Mouse (Mus musculus): ENCODE data around the gene Man2b2. TPM values are rescaled to one million over a fixed set of nuclear protein-coding genes. Genes with fewer than 3 reads are reported as not detected.

The Man2b2 gene
- polyA plus RNA-seq, 1 experiment from 2014 or later = 10.3 TPM

DNA sequence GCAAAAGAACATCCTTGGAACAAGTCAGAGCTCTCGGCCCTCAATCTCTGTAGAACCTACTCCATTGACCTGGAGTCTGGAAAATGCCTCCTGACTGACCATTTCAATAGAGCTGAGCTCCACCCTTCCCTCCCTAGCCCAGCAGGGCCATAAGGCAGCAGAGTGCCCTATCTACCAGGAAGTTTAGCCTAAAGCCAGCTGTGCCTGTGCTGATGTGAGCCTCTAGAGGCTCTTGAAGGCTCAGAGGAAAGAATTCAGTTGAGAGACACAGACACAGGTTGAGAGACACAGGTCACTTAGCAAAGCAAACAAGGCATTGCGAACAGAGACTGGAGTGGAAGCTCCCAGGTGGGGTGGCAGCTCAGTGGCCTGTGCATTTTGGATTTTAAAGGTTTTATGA lies 55.1 kb downstream of the Man2b2 start:
- H3K4me1 ChIP-seq (ENCODE audit: control insufficient read depth, insufficient read depth, low read length) = no peaks in the 10 kb centered on the region
- no peak overlapping the region for H3K4me3 ChIP-seq (replicated peaks; ENCODE audit: low read depth, low read length)
- 77% methylated on average over 2 of the region's 2 CpGs for WGBS
- ATAC-seq (ENCODE audit: low FRiP score, low TSS enrichment) (no peak), DNase-seq (no peak)
- H3K9me3 ChIP-seq (ENCODE audit: control insufficient read depth, low read length) = no peaks in the 10 kb centered on the region
- H3K27me3 ChIP-seq (ENCODE audit: control insufficient read depth, insufficient read depth, low read length) = no peaks in the 10 kb centered on the region
- H3K4me2 ChIP-seq (ENCODE audit: low read length) = no peak overlapping the region
- no peak overlapping the region for H3K27ac ChIP-seq (replicated peaks; ENCODE audit: low read depth, low read length)
- no peaks in the 10 kb centered on the region for H3K36me3 ChIP-seq (ENCODE audit: control insufficient read depth, insufficient read depth, low read length)
- H3K9ac ChIP-seq (replicated peaks; ENCODE audit: low read length) = no peak overlapping the region

DNA sequence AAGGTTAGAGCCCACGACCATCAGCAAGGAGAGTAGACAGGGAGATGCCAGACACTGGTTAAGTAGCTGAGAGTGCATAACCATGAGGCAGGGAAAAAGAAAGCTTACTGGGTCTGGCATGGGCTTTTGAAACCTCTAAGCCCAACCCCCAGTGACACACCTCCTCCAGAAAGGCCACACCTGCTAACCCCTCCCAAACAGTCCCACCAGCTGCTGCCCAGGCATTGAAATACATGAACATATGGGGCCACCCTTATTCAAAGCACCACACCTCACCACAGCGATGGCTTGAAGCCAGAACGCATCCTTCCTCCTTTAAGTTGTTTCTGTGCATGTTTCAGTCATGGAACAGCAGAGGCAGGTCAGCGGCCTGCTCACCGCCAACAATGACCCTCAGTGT lies 57.9 kb downstream of the Man2b2 start:
- DNase-seq = no peak
- 75% methylated on average over 5 of the region's 5 CpGs for WGBS
- H3K36me3 ChIP-seq (ENCODE audit: control insufficient read depth, insufficient read depth, low read length) = no peaks in the 10 kb centered on the region

GRCm38 (mm10) chr5:36769603-36770002 lies 60.9 kb downstream of the Man2b2 start:
- H3K36me3 ChIP-seq (ENCODE audit: control insufficient read depth, insufficient read depth, low read length) = no peaks in the 10 kb centered on the region
- no peak overlapping the region for H3K9ac ChIP-seq (replicated peaks; ENCODE audit: low read length)
- H3K27me3 ChIP-seq (ENCODE audit: control insufficient read depth, insufficient read depth, low read length) = no peaks in the 10 kb centered on the region
- H3K4me1 ChIP-seq (ENCODE audit: control insufficient read depth, insufficient read depth, low read length) = peaks cover 5% of the 10 kb centered on the region; the same call in 1 of the 2 replicates
- no peak overlapping the region for H3K27ac ChIP-seq (replicated peaks; ENCODE audit: low read depth, low read length)
- no peaks in the 10 kb centered on the region for H3K9me3 ChIP-seq (ENCODE audit: control insufficient read depth, low read length)
- H3K4me2 ChIP-seq (ENCODE audit: low read length) = no peak overlapping the region
- WGBS = 60% methylated on average over 3 of the region's 3 CpGs
- no peak for ATAC-seq (ENCODE audit: low FRiP score, low TSS enrichment)
- DNase-seq = no peak
- H3K4me3 ChIP-seq (replicated peaks; ENCODE audit: low read depth, low read length) = no peak overlapping the region

More for the DNA sequence above, 57.9 kb downstream of the Man2b2 start:
- H3K4me2 ChIP-seq (ENCODE audit: low read length) = no peak overlapping the region
- no peaks in the 10 kb centered on the region for H3K9me3 ChIP-seq (ENCODE audit: control insufficient read depth, low read length)
- no peak overlapping the region for H3K27ac ChIP-seq (replicated peaks; ENCODE audit: low read depth, low read length)
- H3K4me1 ChIP-seq (ENCODE audit: control insufficient read depth, insufficient read depth, low read length) = no peaks in the 10 kb centered on the region
- no peak for ATAC-seq (ENCODE audit: low FRiP score, low TSS enrichment)
- no peak overlapping the region for H3K4me3 ChIP-seq (replicated peaks; ENCODE audit: low read depth, low read length)
- H3K9ac ChIP-seq (replicated peaks; ENCODE audit: low read length) = no peak overlapping the region
- H3K27me3 ChIP-seq (ENCODE audit: control insufficient read depth, insufficient read depth, low read length) = no peaks in the 10 kb centered on the region

- Histone ChIP-seq H3K9ac (replicated peaks; ENCODE audit: low read length) (no peak overlapping the region), H3K4me1 (ENCODE audit: control insufficient read depth, insufficient read depth, low read length) (peaks cover 5% of the 10 kb centered on the region; the same call in 1 of the 2 replicates), H3K4me2 (ENCODE audit: low read length) (0 out of 2 replicates have a peak overlapping the region, but pooled peaks have one; percentile 8), H3K36me3 (ENCODE audit: control insufficient read depth, insufficient read depth, low read length) (no peaks in the 10 kb centered on the region), H3K27ac (replicated peaks; ENCODE audit: low read depth, low read length) (0 out of 2 replicates have a peak overlapping the region, but pooled peaks have one; percentile 61), H3K4me3 (replicated peaks; ENCODE audit: low read depth, low read length) (no peak overlapping the region), H3K9me3 (ENCODE audit: control insufficient read depth, low read length) (no peaks in the 10 kb centered on the region), H3K27me3 (ENCODE audit: control insufficient read depth, insufficient read depth, low read length) (no peaks in the 10 kb centered on the region)
- ATAC-seq (ENCODE audit: low FRiP score, low TSS enrichment) (peak; percentile 60; the same call in 1 of the 2 replicates), DNase-seq (peak; percentile 62)
- 30% methylated on average over 10 of the region's 10 CpGs for WGBS
These were observed 63.3 kb downstream of the Man2b2 start for GRCm38 (mm10) chr5:36766958-36767703.

DNA sequence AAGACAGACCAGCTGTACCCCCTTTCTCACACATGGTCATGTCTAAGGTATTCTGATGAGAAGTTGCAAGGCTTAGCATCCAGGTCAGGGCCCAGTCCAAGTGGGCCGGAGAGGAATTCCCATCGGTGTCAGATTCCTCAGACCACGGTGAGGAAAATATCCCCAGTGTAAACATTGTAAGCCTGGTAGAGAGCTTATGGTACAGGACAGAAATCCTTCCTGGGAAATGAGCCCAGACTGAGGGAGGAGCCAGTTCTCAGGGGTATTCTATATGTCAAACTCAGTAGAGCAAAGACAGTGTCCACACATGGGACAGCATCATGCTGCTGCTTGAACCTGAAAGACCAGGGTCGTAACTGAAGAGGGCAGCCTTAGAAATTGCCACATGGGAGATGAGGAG lies 70.6 kb downstream of the Man2b2 start:
- DNase-seq (no peak), ATAC-seq (ENCODE audit: low FRiP score, low TSS enrichment) (no peak)
- WGBS = 77% methylated on average over 4 of the region's 4 CpGs
- Histone ChIP-seq H3K4me3 (replicated peaks; ENCODE audit: low read depth, low read length) (no peak overlapping the region), H3K27me3 (ENCODE audit: control insufficient read depth, insufficient read depth, low read length) (no peaks in the 10 kb centered on the region), H3K9ac (replicated peaks; ENCODE audit: low read length) (no peak overlapping the region), H3K36me3 (ENCODE audit: control insufficient read depth, insufficient read depth, low read length) (no peaks in the 10 kb centered on the region), H3K9me3 (ENCODE audit: control insufficient read depth, low read length) (no peaks in the 10 kb centered on the region), H3K27ac (replicated peaks; ENCODE audit: low read depth, low read length) (no peak overlapping the region), H3K4me2 (ENCODE audit: low read length) (no peak overlapping the region), H3K4me1 (ENCODE audit: control insufficient read depth, insufficient read depth, low read length) (no peaks in the 10 kb centered on the region)

- Histone ChIP-seq H3K9ac (replicated peaks; ENCODE audit: low read length) (no peak overlapping the region), H3K27me3 (ENCODE audit: control insufficient read depth, insufficient read depth, low read length) (no peaks in the 10 kb centered on the region), H3K9me3 (ENCODE audit: control insufficient read depth, low read length) (no peaks in the 10 kb centered on the region), H3K4me3 (replicated peaks; ENCODE audit: low read depth, low read length) (no peak overlapping the region), H3K36me3 (ENCODE audit: control insufficient read depth, insufficient read depth, low read length) (no peaks in the 10 kb centered on the region), H3K27ac (replicated peaks; ENCODE audit: low read depth, low read length) (no peak overlapping the region), H3K4me1 (ENCODE audit: control insufficient read depth, insufficient read depth, low read length) (no peaks in the 10 kb centered on the region), H3K4me2 (ENCODE audit: low read length) (no peak overlapping the region)
- ATAC-seq (ENCODE audit: low FRiP score, low TSS enrichment) (no peak), DNase-seq (no peak)
- WGBS = 66% methylated on average over 5 of the region's 5 CpGs
These were observed 73.4 kb downstream of the Man2b2 start for GRCm38 (mm10) chr5:36757033-36757432.

Other genes starting within 250 kb of the Man2b2 start
- 69.3 and 81.0 TPM in 2 replicates for gene Tbc1d14, start 237.4 kb downstream of the Man2b2 start, polyA plus RNA-seq (2014; fragmentation: Nextera tagmentation; extraction: Ambion mirVana)
- 38.8 and 53.7 TPM in 2 replicates for gene D5Ertd579e, start 134.6 kb downstream of the Man2b2 start, polyA plus RNA-seq (2014; fragmentation: Nextera tagmentation; extraction: Ambion mirVana)
- 28.6 and 28.8 TPM in 2 replicates for gene Bloc1s4, start 82.0 kb downstream of the Man2b2 start, polyA plus RNA-seq (2014; fragmentation: Nextera tagmentation; extraction: Ambion mirVana)
- 355 and 360 TPM in 2 replicates for gene Mrfap1, start 33.9 kb downstream of the Man2b2 start, polyA plus RNA-seq (2014; fragmentation: Nextera tagmentation; extraction: Ambion mirVana)
- gene Ppp2r2c, start 37.9 kb upstream of the Man2b2 start, polyA plus RNA-seq (2014; fragmentation: Nextera tagmentation; extraction: Ambion mirVana) = 38.3 and 44.6 TPM in 2 replicates
- 4.6 and 5.2 TPM in 2 replicates for gene Wfs1, start 158.6 kb upstream of the Man2b2 start, polyA plus RNA-seq (2014; fragmentation: Nextera tagmentation; extraction: Ambion mirVana)